Mouse (Mus musculus): Measurements from ENCODE around the gene Mrrf. TPM values are rescaled to one million over a fixed set of nuclear protein-coding genes. Genes with fewer than 3 reads are reported as not detected.

Mrrf gene
- total and polyA plus RNA-seq, 2 experiments from 2014 or later: 14.0 to 21.9 TPM

DNA sequence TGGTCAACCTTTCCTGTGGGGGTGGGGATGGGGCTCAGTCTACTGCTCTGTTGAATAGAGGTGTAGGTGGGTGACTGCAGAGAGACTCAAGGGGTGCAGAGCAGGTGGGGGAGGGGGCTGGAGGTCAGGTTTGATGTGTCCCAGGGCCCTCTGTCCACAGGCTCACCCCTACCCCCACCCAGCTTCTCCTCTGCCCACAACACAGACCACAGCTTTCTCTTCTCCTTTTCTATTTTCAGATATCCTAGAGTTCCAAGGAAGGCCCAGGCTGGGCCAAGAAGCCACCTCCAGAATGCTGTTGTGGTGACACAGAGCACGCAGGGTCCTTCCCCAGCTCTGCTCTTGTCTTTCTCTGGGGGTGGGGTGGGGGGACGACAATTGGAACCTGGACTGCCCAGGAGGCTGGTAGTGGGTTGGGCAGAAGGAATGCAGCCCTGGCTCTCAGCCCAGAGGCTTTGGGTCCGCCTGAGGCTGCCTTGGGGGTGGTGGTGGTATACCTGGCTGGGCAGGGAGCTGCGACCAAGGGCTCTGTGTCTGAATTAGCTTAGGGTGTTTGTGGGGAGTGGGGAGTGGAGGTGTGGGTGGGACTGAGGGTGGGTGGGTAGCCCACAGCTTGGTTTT is 80.9 kb downstream of the Mrrf start:
- ATAC-seq: no peak
- no peak overlapping the region for H3K4me2 ChIP-seq (ENCODE audit: low read depth)
- no peaks in the 10 kb centered on the region for H3K4me1 ChIP-seq (ENCODE audit: insufficient read depth)
- 43% methylated on average over 4 of the region's 4 CpGs for WGBS
- no peak for DNase-seq
- H3K9me3 ChIP-seq (ENCODE audit: low read length): no peaks in the 10 kb centered on the region
- H3K4me3 ChIP-seq (ENCODE audit: low read depth, low read length): no peak overlapping the region
- no peaks in the 10 kb centered on the region for H3K27me3 ChIP-seq (ENCODE audit: insufficient read depth, low read length)
- no peak overlapping the region for H3K9ac ChIP-seq
- no peak overlapping the region for H3K27ac ChIP-seq (ENCODE audit: low read depth, low read length)
- no peaks in the 10 kb centered on the region for H3K36me3 ChIP-seq (ENCODE audit: insufficient read depth)
- no peak for TF ChIP-seq CTCF (IDR thresholded peaks at IDR 0.05; ENCODE audit: low read depth)

DNA sequence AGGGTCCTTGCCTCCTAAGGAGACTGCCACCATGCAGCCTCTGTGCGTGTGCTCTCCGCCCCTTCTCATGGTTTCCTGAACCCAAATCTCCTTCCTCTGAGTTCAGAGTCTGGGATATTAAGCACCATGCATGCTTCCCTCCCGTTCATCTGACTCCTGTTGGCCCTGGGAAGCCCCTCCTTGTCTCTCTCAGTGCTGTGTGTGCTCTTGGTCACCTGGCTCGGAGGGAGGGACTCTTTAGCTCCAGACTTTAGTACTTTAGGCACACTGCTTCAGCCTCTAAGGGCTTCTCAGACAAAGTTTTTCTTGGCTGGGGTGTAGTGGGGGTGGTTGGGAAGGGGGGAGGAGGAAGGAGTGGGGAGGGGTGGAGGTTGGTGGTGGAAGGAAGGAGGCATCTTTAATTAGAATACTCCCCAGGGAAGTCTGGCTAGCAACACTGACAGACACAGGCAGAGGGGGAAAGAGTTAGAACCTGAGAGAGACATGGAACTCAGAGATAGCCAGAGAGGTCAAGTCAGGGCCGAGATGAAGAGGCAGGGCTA is 81.6 kb downstream of the Mrrf start:
- Histone ChIP-seq H3K9ac (no peak overlapping the region), H3K4me3 (ENCODE audit: low read depth, low read length) (no peak overlapping the region), H3K4me2 (ENCODE audit: low read depth) (no peak overlapping the region), H3K9me3 (ENCODE audit: low read length) (no peaks in the 10 kb centered on the region), H3K27ac (ENCODE audit: low read depth, low read length) (no peak overlapping the region), H3K4me1 (ENCODE audit: insufficient read depth) (no peaks in the 10 kb centered on the region), H3K36me3 (ENCODE audit: insufficient read depth) (no peaks in the 10 kb centered on the region), H3K27me3 (ENCODE audit: insufficient read depth, low read length) (no peaks in the 10 kb centered on the region)
- no peak for ATAC-seq
- WGBS: 49% methylated on average over 5 of the region's 5 CpGs
- DNase-seq: no peak
- no peak for TF ChIP-seq CTCF (IDR thresholded peaks at IDR 0.05; ENCODE audit: low read depth)

DNA sequence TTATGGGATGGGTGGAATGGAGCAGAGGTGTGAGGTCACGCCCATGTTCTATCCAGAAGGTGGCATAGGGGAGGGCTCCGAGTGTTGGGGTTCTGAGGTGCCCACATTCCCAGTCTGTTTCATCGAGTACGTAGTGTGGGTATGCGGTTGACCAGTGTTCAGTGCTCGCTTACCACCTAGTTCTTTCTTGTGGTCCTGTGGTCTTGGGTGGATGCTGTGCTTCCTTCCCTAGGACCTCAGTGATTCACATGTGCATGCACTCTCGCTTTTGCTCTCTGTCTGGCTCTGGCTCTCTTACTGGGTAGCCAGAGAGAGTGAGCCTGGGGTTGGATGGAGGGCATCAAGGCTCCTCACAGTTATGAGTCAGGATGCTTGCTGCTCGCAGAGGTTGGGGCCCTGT is 83.9 kb downstream of the Mrrf start:
- DNase-seq: no peak
- H3K27ac ChIP-seq (ENCODE audit: low read depth, low read length): no peak overlapping the region
- H3K4me3 ChIP-seq (ENCODE audit: low read depth, low read length): no peak overlapping the region
- H3K4me2 ChIP-seq (ENCODE audit: low read depth): no peak overlapping the region
- no peaks in the 10 kb centered on the region for H3K27me3 ChIP-seq (ENCODE audit: insufficient read depth, low read length)
- TF ChIP-seq CTCF (IDR thresholded peaks at IDR 0.05; ENCODE audit: low read depth): no peak
- 90% methylated on average over 8 of the region's 8 CpGs for WGBS
- no peak for ATAC-seq
- H3K4me1 ChIP-seq (ENCODE audit: insufficient read depth): no peaks in the 10 kb centered on the region
- no peaks in the 10 kb centered on the region for H3K36me3 ChIP-seq (ENCODE audit: insufficient read depth)
- no peaks in the 10 kb centered on the region for H3K9me3 ChIP-seq (ENCODE audit: low read length)
- no peak overlapping the region for H3K9ac ChIP-seq

DNA sequence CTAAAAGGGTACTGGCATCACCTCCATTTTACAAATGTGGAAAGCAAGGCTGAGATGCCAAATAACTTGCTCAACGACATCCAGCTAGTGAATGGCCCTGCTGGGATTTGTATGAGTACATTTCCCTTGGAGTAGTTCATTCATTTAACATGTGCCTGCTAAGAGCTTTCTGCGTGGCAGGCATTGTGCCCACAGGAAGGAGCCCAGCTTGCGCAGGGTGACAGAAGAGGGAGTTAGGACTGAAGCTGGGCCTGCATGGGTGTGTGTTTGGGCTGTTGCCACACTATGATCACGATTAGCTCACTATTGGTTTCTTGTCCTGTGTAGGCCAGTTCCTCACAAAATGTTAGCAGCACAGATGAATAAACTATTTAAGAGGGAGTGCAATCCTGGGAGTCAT is 84.7 kb downstream of the Mrrf start:
- DNase-seq: no peak
- no peak overlapping the region for H3K9ac ChIP-seq
- H3K27ac ChIP-seq (ENCODE audit: low read depth, low read length): no peak overlapping the region
- H3K4me2 ChIP-seq (ENCODE audit: low read depth): no peak overlapping the region
- 51% methylated on average over 4 of the region's 4 CpGs for WGBS
- H3K4me1 ChIP-seq (ENCODE audit: insufficient read depth): no peaks in the 10 kb centered on the region
- no peaks in the 10 kb centered on the region for H3K27me3 ChIP-seq (ENCODE audit: insufficient read depth, low read length)
- no peak overlapping the region for H3K4me3 ChIP-seq (ENCODE audit: low read depth, low read length)
- ATAC-seq: peak; percentile 45
- no peaks in the 10 kb centered on the region for H3K9me3 ChIP-seq (ENCODE audit: low read length)
- H3K36me3 ChIP-seq (ENCODE audit: insufficient read depth): no peaks in the 10 kb centered on the region
- no peak for TF ChIP-seq CTCF (IDR thresholded peaks at IDR 0.05; ENCODE audit: low read depth)

DNA sequence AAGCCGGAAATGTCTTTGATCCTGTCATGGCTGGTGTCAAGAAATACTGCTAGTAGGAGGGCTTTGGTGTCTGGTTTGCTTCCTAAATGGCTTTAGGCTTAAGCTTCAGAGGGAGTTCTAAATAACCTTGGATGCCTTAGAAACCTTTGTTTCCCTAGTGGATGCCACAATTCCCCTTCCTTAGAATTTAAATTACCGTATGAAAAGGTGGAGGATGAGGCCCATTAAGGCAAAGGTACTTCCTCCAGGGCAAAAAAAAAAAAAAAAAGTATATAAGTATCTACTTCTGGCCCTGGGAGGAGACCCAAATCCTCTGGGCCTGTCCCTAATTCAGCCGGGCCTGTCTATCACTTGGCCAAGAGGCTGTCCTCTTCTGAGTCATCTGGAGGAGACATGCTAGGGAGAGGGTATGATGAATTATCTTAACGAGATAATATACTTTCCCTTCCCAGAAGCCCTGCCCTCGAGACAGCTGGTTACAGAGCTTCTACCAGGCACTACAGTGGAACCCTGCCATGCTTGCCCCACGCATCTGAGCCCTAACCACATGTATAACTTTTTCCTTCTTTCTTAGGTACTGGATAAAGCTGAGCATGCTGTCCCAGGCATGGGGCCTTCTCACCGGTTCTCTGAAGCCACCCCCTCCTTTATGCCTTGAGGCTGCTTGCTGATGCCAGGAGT is 86.1 kb downstream of the Mrrf start:
- TF ChIP-seq CTCF (IDR thresholded peaks at IDR 0.05; ENCODE audit: low read depth): no peak
- no peaks in the 10 kb centered on the region for H3K27me3 ChIP-seq (ENCODE audit: insufficient read depth, low read length)
- no peak overlapping the region for H3K4me2 ChIP-seq (ENCODE audit: low read depth)
- no peak overlapping the region for H3K27ac ChIP-seq (ENCODE audit: low read depth, low read length)
- H3K9me3 ChIP-seq (ENCODE audit: low read length): no peaks in the 10 kb centered on the region
- no peaks in the 10 kb centered on the region for H3K4me1 ChIP-seq (ENCODE audit: insufficient read depth)
- 64% methylated on average over 7 of the region's 7 CpGs for WGBS
- DNase-seq (no peak), ATAC-seq (no peak)
- H3K36me3 ChIP-seq (ENCODE audit: insufficient read depth): no peaks in the 10 kb centered on the region
- no peak overlapping the region for H3K9ac ChIP-seq
- no peak overlapping the region for H3K4me3 ChIP-seq (ENCODE audit: low read depth, low read length)

DNA sequence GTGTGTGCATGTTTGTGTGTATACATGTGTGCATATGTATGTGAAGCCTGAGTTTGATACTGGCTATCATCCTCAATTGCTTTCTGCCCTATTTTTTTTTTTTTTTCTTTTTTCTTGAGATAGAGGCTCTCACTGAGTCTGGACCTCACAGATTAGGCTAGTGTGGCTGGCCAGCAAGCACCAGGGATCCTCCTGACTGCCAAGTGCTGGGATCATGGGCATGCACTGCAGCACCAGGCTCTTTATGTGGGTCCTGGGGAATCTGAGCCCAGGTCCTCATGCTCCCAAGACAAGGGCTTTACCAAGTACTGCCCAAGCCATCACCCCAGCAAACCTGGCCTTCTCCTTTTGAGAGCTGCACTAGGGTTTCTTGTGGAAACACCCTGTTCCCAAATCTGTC is 87.2 kb downstream of the Mrrf start:
- DNase-seq (no peak), ATAC-seq (no peak)
- H3K4me2 ChIP-seq (ENCODE audit: low read depth): no peak overlapping the region
- H3K36me3 ChIP-seq (ENCODE audit: insufficient read depth): no peaks in the 10 kb centered on the region
- no peak overlapping the region for H3K9ac ChIP-seq
- TF ChIP-seq CTCF (IDR thresholded peaks at IDR 0.05; ENCODE audit: low read depth): no peak
- no peaks in the 10 kb centered on the region for H3K4me1 ChIP-seq (ENCODE audit: insufficient read depth)
- no peaks in the 10 kb centered on the region for H3K9me3 ChIP-seq (ENCODE audit: low read length)
- no peak overlapping the region for H3K4me3 ChIP-seq (ENCODE audit: low read depth, low read length)
- no peak overlapping the region for H3K27ac ChIP-seq (ENCODE audit: low read depth, low read length)
- no peaks in the 10 kb centered on the region for H3K27me3 ChIP-seq (ENCODE audit: insufficient read depth, low read length)

DNA sequence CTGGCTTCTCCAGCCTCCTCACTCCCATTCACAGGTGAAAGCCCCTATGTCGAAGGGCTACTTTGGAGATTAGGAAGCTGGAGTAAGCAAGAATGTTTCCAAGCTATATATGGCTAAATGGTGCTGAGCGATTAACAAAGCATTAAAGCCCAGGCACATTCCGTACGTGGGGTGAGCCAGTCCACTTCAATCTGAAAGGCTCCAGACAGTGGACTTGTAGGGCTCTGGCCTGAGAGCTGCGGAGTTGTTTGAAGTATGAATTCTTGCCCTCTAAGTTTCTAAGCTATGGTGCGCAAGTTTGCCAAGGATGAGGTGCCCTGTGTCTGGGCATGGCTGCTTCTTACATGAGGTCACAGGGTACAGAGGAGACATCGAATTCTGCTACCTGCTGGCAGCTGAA is 88.0 kb downstream of the Mrrf start:
- WGBS: 87% methylated on average over 7 of the region's 7 CpGs
- H3K36me3 ChIP-seq (ENCODE audit: insufficient read depth): no peaks in the 10 kb centered on the region
- no peaks in the 10 kb centered on the region for H3K27me3 ChIP-seq (ENCODE audit: insufficient read depth, low read length)
- H3K27ac ChIP-seq (ENCODE audit: low read depth, low read length): no peak overlapping the region
- ATAC-seq (no peak), DNase-seq (no peak)
- H3K4me1 ChIP-seq (ENCODE audit: insufficient read depth): no peaks in the 10 kb centered on the region
- no peak overlapping the region for H3K9ac ChIP-seq
- H3K4me2 ChIP-seq (ENCODE audit: low read depth): no peak overlapping the region
- no peaks in the 10 kb centered on the region for H3K9me3 ChIP-seq (ENCODE audit: low read length)
- TF ChIP-seq CTCF (IDR thresholded peaks at IDR 0.05; ENCODE audit: low read depth): no peak
- H3K4me3 ChIP-seq (ENCODE audit: low read depth, low read length): no peak overlapping the region

All from forebrain, postnatal 0 days (tissue).